Mouse (Mus musculus) adrenal gland, postnatal 14 days (tissue): ENCODE results near the gene Tmem184b. TPM values are rescaled to one million over a fixed set of nuclear protein-coding genes. Genes with fewer than 3 reads are reported as not detected.

Experiments
- microRNA-seq, 2 experiments: library from miRNA; unstranded; fragments of <30 nt; microRNA quantifications; one replicate each; pipeline ENCODE4 v1.2.0; 2021
- total RNA-seq: library from RNA; stranded (reverse); gene quantifications from 2 replicates; pipeline ENCODE4 v1.2.3, GENCODE M21; 2021

Tmem184b gene
- total RNA-seq, 1 experiment from 2014 or later: 45.2 TPM

Small RNA genes within 50 kb of the gene (microRNA-seq; reads per million reads assigned to microRNA genes)
- 0.38 to 1.7 reads per million in 2 experiments for gene Mir1943

Other genes starting within 250 kb of the Tmem184b start
- 2.3 and 3.3 TPM in 2 replicates for gene Sox10, start 238.3 kb downstream of the Tmem184b start, total RNA-seq
- 18.6 and 22.9 TPM in 2 replicates for gene Pick1, start 174.4 kb downstream of the Tmem184b start, total RNA-seq
- gene Gm49486, start 174.2 kb downstream of the Tmem184b start, total RNA-seq: 0.22 TPM in 1 of 2 replicates, not detected in the other
- not detected in 2 replicates for gene Slc16a8, start 148.8 kb downstream of the Tmem184b start, total RNA-seq
- gene Baiap2l2, start 118.0 kb downstream of the Tmem184b start, total RNA-seq: 0.30 TPM in 1 of 2 replicates, not detected in the other
- gene Pla2g6, start 75.2 kb downstream of the Tmem184b start, total RNA-seq: 22.1 and 26.0 TPM in 2 replicates
- gene Maff, start 56.9 kb downstream of the Tmem184b start, total RNA-seq: 6.2 and 7.4 TPM in 2 replicates
- 66.7 and 85.8 TPM in 2 replicates for gene Csnk1e, start 52.0 kb upstream of the Tmem184b start, total RNA-seq
- gene Kcnj4, start 101.7 kb upstream of the Tmem184b start, total RNA-seq: 0.19 and 0.23 TPM in 2 replicates
- 6.8 and 7.3 TPM in 2 replicates for gene Kdelr3, start 112.8 kb upstream of the Tmem184b start, total RNA-seq
- 281 and 315 TPM in 2 replicates for gene Ddx17, start 143.2 kb upstream of the Tmem184b start, total RNA-seq
- 3.1 TPM in 2 replicates for gene Dmc1, start 201.5 kb upstream of the Tmem184b start, total RNA-seq